Comparison of ENCODE assay signal across 9 mouse cellular contexts in genomic region chr17:46075116-46075485, GRCm38 (mm10). TPM values are rescaled to one million over a fixed set of nuclear protein-coding genes. Genes with fewer than 3 reads are reported as not detected.
DNase-seq lines count a peak whose midpoint lies in the region; ATAC-seq and TF ChIP-seq lines count a peak whose summit lies in the region.
"Had no signal": no experiment of that assay in that cellular context is flagged by ENCODE, and none has a peak within 500 bp of the region (broad histone marks: within the 10 kb centered on the region; RNA-seq: fewer than 3 reads in every experiment).

No protein-coding gene starts in this region.

- 56% methylated on average over 3 of the region's 3 CpGs for WGBS in kidney, embryonic 14.5 days

- H3K27ac ChIP-seq in layer of hippocampus, adult 2 months: no peak overlapping the region
- H3K27ac ChIP-seq in kidney, embryonic 14.5 days (ENCODE audit: low read depth, low read length): no peak overlapping the region

- peak; percentile 57 for TF ChIP-seq CTCF in layer of hippocampus, adult 2 months (conservative IDR thresholded peaks at IDR 0.05)

- H3K27me3 ChIP-seq in kidney, embryonic 14.5 days (ENCODE audit: control insufficient read depth, insufficient read depth, low read length): no peaks in the 10 kb centered on the region
- H3K27me3 ChIP-seq: embryonic facial prominence, embryonic 12.5 days had no signal

- no peak overlapping the region for H3K4me2 ChIP-seq in kidney, embryonic 14.5 days (replicated peaks; ENCODE audit: low read depth, low read length)

- ATAC-seq in kidney, embryonic 14.5 days (ENCODE audit: low FRiP score, low TSS enrichment): peak; percentile 30; the same call in 1 of the 2 replicates
- ATAC-seq in megakaryocyte progenitor cell, adult 5-6 weeks (replicated peaks; ENCODE audit: poor library complexity): peak; percentile 38

- peaks cover 11% of the 10 kb centered on the region for H3K4me1 ChIP-seq in kidney, embryonic 14.5 days (ENCODE audit: control insufficient read depth, insufficient read depth, low read length)

- H3K36me3 ChIP-seq in kidney, embryonic 14.5 days (ENCODE audit: control insufficient read depth, insufficient read depth, low read length): no peaks in the 10 kb centered on the region
- H3K36me3 ChIP-seq: embryonic facial prominence, embryonic 12.5 days had no signal

- no peak overlapping the region for H3K9ac ChIP-seq in kidney, embryonic 14.5 days (ENCODE audit: low read depth, low read length)
- H3K9ac ChIP-seq: embryonic facial prominence, embryonic 12.5 days had no signal

- DNase-seq in layer of hippocampus, adult 2 months (ENCODE audit: low spot score in 2 of 2): no peak
- DNase-seq in layer of hippocampus, postnatal 36 days: no peak
- peak; percentile 57 to 63 for DNase-seq in adrenal gland, postnatal 36 days
- DNase-seq in thymus, postnatal 36 days: peak; percentile 66 to 69
- DNase-seq in layer of hippocampus, adult 9-10 months (ENCODE audit: low spot score): no peak
- no peak for DNase-seq in ovary, postnatal 10 days (ENCODE audit: low spot score)

- no peak overlapping the region for H3K4me3 ChIP-seq in layer of hippocampus, adult 2 months
- no peak overlapping the region for H3K4me3 ChIP-seq in kidney, embryonic 14.5 days (ENCODE audit: low read length)
- H3K4me3 ChIP-seq: embryonic facial prominence, embryonic 12.5 days had no signal

- H3K9me3 ChIP-seq in kidney, embryonic 14.5 days (ENCODE audit: control insufficient read depth, low read length): 0 out of 2 replicates have a peak, but pooled peaks cover 3% of the 10 kb centered on the region
- H3K9me3 ChIP-seq: embryonic facial prominence, embryonic 12.5 days had no signal

RNA-seq across cellular contexts. Expression of gene Mrps18a, which starts 35.7 kb away (rescaled TPM):
- total RNA-seq in layer of hippocampus, adult 2 months (2021): 10 to 100 TPM; 81.1 to 82.5 TPM
- total RNA-seq in layer of hippocampus, postnatal 36 days (2021): 10 to 100 TPM; 81.0 to 83.8 TPM
- total RNA-seq in adrenal gland, postnatal 36 days (2021): 100 to 1,000 TPM in 1 of 2 experiments, 10 to 100 TPM in 1; 99.1 to 106 TPM
- 149 and 164 TPM in 2 replicates for polyA plus RNA-seq in kidney, embryonic 14.5 days (2014; fragmentation: Nextera tagmentation; extraction: Ambion mirVana)
- total RNA-seq in megakaryocyte progenitor cell, adult 5-6 weeks (2015): 50.5 and 56.3 TPM in 2 replicates
- 55.4 and 59.2 TPM in 2 replicates for total RNA-seq in megakaryocyte progenitor cell, adult 5-6 weeks (2017)

RNA-seq across cellular contexts. Expression of gene Vegfa, which starts 42.9 kb away (rescaled TPM):
- 10 to 100 TPM; 76.3 to 77.9 TPM for total RNA-seq in layer of hippocampus, adult 2 months (2021)
- total RNA-seq in layer of hippocampus, postnatal 36 days (2021): 10 to 100 TPM; 68.1 to 99.0 TPM
- total RNA-seq in adrenal gland, postnatal 36 days (2021): 100 to 1,000 TPM; 330 to 830 TPM
- 8.2 and 10.1 TPM in 2 replicates for polyA plus RNA-seq in kidney, embryonic 14.5 days (2014; fragmentation: Nextera tagmentation; extraction: Ambion mirVana)
- total RNA-seq in megakaryocyte progenitor cell, adult 5-6 weeks (2015): 32.8 and 38.3 TPM in 2 replicates
- total RNA-seq in megakaryocyte progenitor cell, adult 5-6 weeks (2017): 47.8 and 54.2 TPM in 2 replicates

Comparison
In these comparisons a context has a peak if more than half of its experiments do, and no peak if none do; other contexts are left out.
1. DNase-seq: peak in adrenal gland, postnatal 36 days (2 of 2) and thymus, postnatal 36 days (2 of 2); none in layer of hippocampus, adult 2 months (0 of 2), layer of hippocampus, postnatal 36 days (0 of 2), layer of hippocampus, adult 9-10 months (single experiment) and ovary, postnatal 10 days (single experiment).